Mouse (Mus musculus): ENCODE results near the gene Klhl5.

GRCm38 (mm10) chr5:65131211-65131879, 24.0 kb downstream of the Klhl5 start:
- TF ChIP-seq EP300 (IDR thresholded peaks at IDR 0.05; ENCODE audit: low read depth): no peak
- no peak for TF ChIP-seq CTCF (IDR thresholded peaks at IDR 0.05; ENCODE audit: low read depth)
